ENCODE assay signal across 8 mouse cellular contexts in the genomic region with DNA sequence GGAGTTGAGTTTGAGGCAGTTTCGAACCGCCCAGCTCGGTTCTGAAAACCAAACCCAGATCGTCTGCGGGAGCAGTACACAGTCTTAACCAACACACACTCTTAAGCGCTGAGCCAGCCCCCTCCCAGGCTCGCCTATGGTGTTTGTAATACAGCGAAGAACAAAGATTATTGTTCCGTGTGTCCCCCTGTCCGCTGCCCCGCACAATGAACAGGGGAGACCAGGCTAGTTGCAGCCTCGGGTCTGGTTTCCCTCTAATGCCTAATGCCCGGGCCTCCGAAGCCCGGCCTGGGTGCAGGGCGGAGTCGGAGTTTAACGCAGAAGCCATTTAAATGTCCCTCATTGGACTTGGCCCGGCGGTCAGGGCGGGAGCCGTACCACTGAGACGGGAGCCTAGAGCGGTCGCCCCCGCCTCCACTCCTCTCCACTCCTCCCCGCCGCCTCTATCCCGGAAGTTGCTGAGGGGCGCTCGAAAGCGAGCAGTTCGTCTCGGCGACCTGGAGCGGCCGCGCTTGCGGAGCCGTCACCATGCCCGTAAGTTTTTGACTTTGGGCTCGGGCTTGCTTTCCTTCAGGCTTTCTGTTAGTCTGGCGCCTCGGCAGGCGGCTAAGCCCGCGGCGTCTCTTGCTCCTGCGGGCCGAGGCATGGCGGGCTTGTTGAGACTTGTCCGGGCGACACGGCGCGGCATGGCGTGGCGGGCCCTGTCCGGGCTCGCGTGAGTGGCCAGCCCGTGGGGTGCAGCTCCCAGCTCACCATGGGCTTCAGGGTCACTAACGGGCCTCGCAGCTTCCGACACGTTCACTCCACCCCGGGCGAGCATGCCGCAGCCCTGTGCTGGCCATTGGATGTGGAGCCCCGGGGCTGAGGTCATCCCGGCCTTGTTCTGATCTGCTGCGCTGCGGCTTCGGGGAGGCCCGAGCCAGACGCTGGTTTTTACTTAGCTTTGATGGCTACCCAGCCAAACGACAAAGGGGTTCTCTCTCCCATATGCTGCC. TPM values are rescaled to one million over a fixed set of nuclear protein-coding genes. Genes with fewer than 3 reads are reported as not detected.
A peak's percentile ranks its signal among the peaks of the same experiment; 100 is the strongest.
DNase-seq lines count a peak whose midpoint lies in the region; ATAC-seq and TF ChIP-seq lines count a peak whose summit lies in the region.

Gene Rps27l (plus strand): TSS at position 440 of the 995 bp plus-strand sequence.

- peak; percentile 40 for TF ChIP-seq POLR2A in ES-Bruce4 (IDR thresholded peaks at IDR 0.05; ENCODE audit: insufficient read depth, low read length)

- peak; percentile 98 for ATAC-seq in cerebellum, adult (ENCODE audit: insufficient number of reproducible peaks, low FRiP score, low TSS enrichment)
- ATAC-seq in forebrain, embryonic 13.5 days: peak; percentile 99
- peak; percentile 99 for ATAC-seq in liver, postnatal 0 days
- ATAC-seq in neural tube, embryonic 14.5 days (ENCODE audit: low read depth): peak; percentile 99

- no peaks in the 10 kb centered on the region for H3K9me3 ChIP-seq in ES-Bruce4 (replicated peaks; ENCODE audit: control insufficient read depth, insufficient read depth, low read length, poor library complexity, severe bottlenecking)
- H3K9me3 ChIP-seq in forebrain, embryonic 13.5 days (replicated peaks): no peaks in the 10 kb centered on the region
- no peaks in the 10 kb centered on the region for H3K9me3 ChIP-seq in liver, postnatal 0 days (ENCODE audit: low read length)
- H3K9me3 ChIP-seq in neural tube, embryonic 14.5 days (ENCODE audit: control insufficient read depth, low read length): no peaks in the 10 kb centered on the region

- peak within 1 kb of the TSS; percentile 91 for H3K4me2 ChIP-seq in forebrain, embryonic 13.5 days
- peak within 1 kb of the TSS; percentile 83 for H3K4me2 ChIP-seq in liver, postnatal 0 days (ENCODE audit: low read depth, low read length)
- peak within 1 kb of the TSS; percentile 83 for H3K4me2 ChIP-seq in neural tube, embryonic 14.5 days (ENCODE audit: low read depth, low read length)

- peak; percentile 96 for DNase-seq in heart, postnatal 10 days
- DNase-seq in large intestine, adult 2 months (ENCODE audit: low read depth, low spot score): peak; percentile 80
- DNase-seq in liver, postnatal 0 days: peak; percentile 98
- DNase-seq in testis, postnatal 10 days (ENCODE audit: low spot score): peak; percentile 95

- H3K9ac ChIP-seq in ES-Bruce4 (ENCODE audit: low read depth, poor library complexity, severe bottlenecking): peak within 1 kb of the TSS; percentile 82
- H3K9ac ChIP-seq in forebrain, embryonic 13.5 days: peak within 1 kb of the TSS; percentile 92
- H3K9ac ChIP-seq in liver, postnatal 0 days (replicated peaks): peak within 1 kb of the TSS; percentile 97
- peak within 1 kb of the TSS; percentile 88 for H3K9ac ChIP-seq in neural tube, embryonic 14.5 days (replicated peaks; ENCODE audit: low read depth, low read length)

- H3K4me3 ChIP-seq in ES-Bruce4 (ENCODE audit: low read depth, low read length): peak within 1 kb of the TSS; percentile 95
- peak within 1 kb of the TSS; percentile 95 for H3K4me3 ChIP-seq in forebrain, embryonic 13.5 days
- H3K4me3 ChIP-seq in liver, postnatal 0 days (ENCODE audit: low read depth, low read length): peak within 1 kb of the TSS; percentile 96
- peak within 1 kb of the TSS; percentile 89 for H3K4me3 ChIP-seq in neural tube, embryonic 14.5 days (ENCODE audit: low read depth, low read length)

- H3K36me3 ChIP-seq in ES-Bruce4 (ENCODE audit: control insufficient read depth, insufficient read depth, low read length, poor library complexity, severe bottlenecking): peaks cover 20% of the 10 kb centered on the region
- H3K36me3 ChIP-seq in forebrain, embryonic 13.5 days (ENCODE audit: poor library complexity, severe bottlenecking): peaks cover 12% of the 10 kb centered on the region; the same call in 1 of the 2 replicates
- H3K36me3 ChIP-seq in liver, postnatal 0 days (replicated peaks; ENCODE audit: insufficient read depth, low read length): peaks cover 9% of the 10 kb centered on the region
- H3K36me3 ChIP-seq in neural tube, embryonic 14.5 days (ENCODE audit: control insufficient read depth, insufficient read depth, low read length): peaks cover 3% of the 10 kb centered on the region; the same call in 1 of the 2 replicates

- H3K27ac ChIP-seq in ES-Bruce4 (ENCODE audit: insufficient read depth, low read length): peak within 1 kb of the TSS; percentile 74
- peak within 1 kb of the TSS; percentile 82 for H3K27ac ChIP-seq in forebrain, embryonic 13.5 days
- peak within 1 kb of the TSS; percentile 97 for H3K27ac ChIP-seq in liver, postnatal 0 days (ENCODE audit: low read depth)
- H3K27ac ChIP-seq in neural tube, embryonic 14.5 days (ENCODE audit: low read depth, low read length): peak within 1 kb of the TSS; percentile 94

- WGBS in forebrain, embryonic 13.5 days: under 1% methylated on average over 77 of the region's 77 CpGs
- WGBS in large intestine, adult 2 months: under 1% methylated on average over 77 of the region's 77 CpGs
- under 1% methylated on average over 77 of the region's 77 CpGs for WGBS in liver, postnatal 0 days (ENCODE audit: insufficient replicate concordance)
- under 1% methylated on average over 75 of the region's 77 CpGs for WGBS in neural tube, embryonic 14.5 days

- TF ChIP-seq EP300 in ES-Bruce4 (IDR thresholded peaks at IDR 0.05; ENCODE audit: insufficient read depth, low read depth, low read length): no peak
- peak; percentile 59 for TF ChIP-seq EP300 in liver, postnatal 0 days (IDR thresholded peaks at IDR 0.05; ENCODE audit: low read depth)

- H3K27me3 ChIP-seq in ES-Bruce4 (ENCODE audit: control insufficient read depth, insufficient read depth, low read length, poor library complexity, severe bottlenecking): no peaks in the 10 kb centered on the region
- no peaks in the 10 kb centered on the region for H3K27me3 ChIP-seq in forebrain, embryonic 13.5 days
- H3K27me3 ChIP-seq in liver, postnatal 0 days (ENCODE audit: insufficient read depth, low read length): no peaks in the 10 kb centered on the region
- no peaks in the 10 kb centered on the region for H3K27me3 ChIP-seq in neural tube, embryonic 14.5 days (ENCODE audit: control insufficient read depth, insufficient read depth, low read length)

- intact Hi-C loops in heart, postnatal 10 days (cut with DNase I): loop anchor here (2.0 to 5.0 kb wide), 2 partner anchors 29 to 96 kb away; partner anchors contain the start of gene Lactb

- H3K4me1 ChIP-seq in ES-Bruce4 (ENCODE audit: control insufficient read depth, insufficient read depth, low read length): no peaks in the 10 kb centered on the region
- H3K4me1 ChIP-seq in forebrain, embryonic 13.5 days: peaks cover 15% of the 10 kb centered on the region
- H3K4me1 ChIP-seq in liver, postnatal 0 days (ENCODE audit: insufficient read depth): peaks cover 5% of the 10 kb centered on the region; the same call in 1 of the 2 replicates
- H3K4me1 ChIP-seq in neural tube, embryonic 14.5 days (ENCODE audit: control insufficient read depth, insufficient read depth, low read length): 0 out of 2 replicates have a peak, but pooled peaks cover 4% of the 10 kb centered on the region

- no peak for TF ChIP-seq CTCF in ES-Bruce4 (IDR thresholded peaks at IDR 0.05; ENCODE audit: low read depth, low read length)
- TF ChIP-seq CTCF in liver, postnatal 0 days (IDR thresholded peaks at IDR 0.05; ENCODE audit: low read depth): no peak

RNA-seq across cellular contexts. Expression of gene Rps27l, which starts in this region (rescaled TPM):
- polyA plus RNA-seq in ES-Bruce4 (2011; ENCODE audit: insufficient read depth, insufficient read length, low read depth, missing spikeins): 880 and 921 TPM in 2 replicates
- polyA plus RNA-seq in forebrain, embryonic 13.5 days (2015; fragmentation: Nextera tagmentation; extraction: Ambion mirVana): 470 and 585 TPM in 2 replicates
- total RNA-seq in heart, postnatal 10 days (2021): 100 to 1,000 TPM; 247 to 258 TPM
- polyA plus RNA-seq in large intestine, adult 2 months (2012; rRNA removed): 96.8 and 111 TPM in 2 replicates
- polyA plus RNA-seq in liver, postnatal 0 days (2015; fragmentation: Nextera tagmentation; extraction: Ambion mirVana): 587 and 618 TPM in 2 replicates
- 188 and 216 TPM in 2 replicates for polyA plus RNA-seq in neural tube, embryonic 14.5 days (2014; fragmentation: Nextera tagmentation; extraction: Ambion mirVana)

Comparison
In these comparisons a context has a peak if more than half of its experiments do, and no peak if none do; other contexts are left out.
1. Peak in every context shown above with its lines: DNase-seq, ATAC-seq, H3K4me3 ChIP-seq and H3K27ac ChIP-seq.